Mouse (Mus musculus) forebrain, postnatal 0 days (tissue): ENCODE data around the gene Rabepk. TPM values are rescaled to one million over a fixed set of nuclear protein-coding genes. Genes with fewer than 3 reads are reported as not detected.
A peak's percentile ranks its signal among the peaks of the same experiment; 100 is the strongest.
"Not testable (repeated sequence)": the region's sequence is repeated elsewhere in the genome, so short reads cannot be mapped to it uniquely, and the experiment has no call there.

Source experiments
- ATAC-seq: fragments of 200-750 bp; cut with Nextera tagmentation; 2 replicates; pipeline ENCODE4 v1.8.0; 2017; ENCODE audit warnings: mild to moderate bottlenecking, moderate library complexity
- DNase-seq: peaks from one replicate; pipeline ENCODE4 v3.0.0-alpha.2; 2015
- H3K27ac ChIP-seq: fragments of 300-500 bp; sonication (generic); 2 replicates; pipeline ENCODE4 v1.5.1; 2014; ENCODE audit warnings: low read depth, mild to moderate bottlenecking, antibody characterized with exemption, low read length, moderate library complexity, mixed read lengths
- H3K27me3 ChIP-seq: fragments of 300-500 bp; sonication (generic); 2 replicates; pipeline ENCODE4 v1.6.1; 2014; ENCODE audit warnings: mild to moderate bottlenecking, low read length, mixed read lengths; ENCODE audit not compliant: insufficient read depth
- H3K36me3 ChIP-seq: fragments of 300-500 bp; sonication (generic); 2 replicates; pipeline ENCODE4 v1.6.1; 2014; ENCODE audit warnings: mild to moderate bottlenecking, moderate library complexity; ENCODE audit not compliant: insufficient read depth
- H3K4me1 ChIP-seq: fragments of 300-500 bp; sonication (generic); 2 replicates; pipeline ENCODE4 v1.6.1; 2014; ENCODE audit warnings: antibody characterized with exemption; ENCODE audit not compliant: insufficient read depth
- H3K4me2 ChIP-seq: fragments of 300-500 bp; sonication (generic); 2 replicates; pipeline ENCODE4 v1.6.1; 2014; ENCODE audit warnings: low read depth, mild to moderate bottlenecking, moderate library complexity
- H3K4me3 ChIP-seq: fragments of 300-500 bp; sonication (generic); 2 replicates; pipeline ENCODE4 v1.5.1; 2014; ENCODE audit warnings: low read depth, low read length, mixed read lengths
- H3K9ac ChIP-seq: fragments of 300-500 bp; sonication (generic); 2 replicates; pipeline ENCODE4 v1.6.1; 2014; ENCODE audit warnings: mild to moderate bottlenecking
- H3K9me3 ChIP-seq: fragments of 300-500 bp; sonication (generic); 2 replicates; pipeline ENCODE4 v1.6.1; 2016; ENCODE audit warnings: low read length
- CTCF ChIP-seq: sonication (generic); IDR thresholded peaks from 2 replicates; pipeline ENCODE4 v1.5.1; 2016; ENCODE audit warnings: antibody characterized with exemption, control low read depth, low read depth
- whole genome bisulfite sequencing: fragments of 180-500 bp; shearing (Covaris S2); extraction: QIAGEN DNeasy Blood & Tissue Kit; methylation state at CpG from one replicate; pipeline ENCODE4 v1.1.7; 2014; 5-methylcytosine and 5-hydroxymethylcytosine counted together
- polyA plus RNA-seq: library from polyadenylated mRNA; unstranded; fragments of >200 nt; fragmentation: Nextera tagmentation; extraction: Ambion mirVana; gene quantifications from 2 replicates; pipeline ENCODE4 v1.2.1, GENCODE M21; 2015
- total RNA-seq: library from RNA; depleted of rRNA; stranded (reverse); fragments of >200 nt; gene quantifications from 2 replicates; pipeline ENCODE4 v1.2.3, GENCODE M21; 2014

Rabepk gene
- total and polyA plus RNA-seq, 2 experiments from 2014 or later, result 15.6 to 26.1 TPM

- no peak for ATAC-seq
- H3K9me3 ChIP-seq, result no peaks in the 10 kb centered on the region
- peaks cover 30% of the 10 kb centered on the region; the same call in 1 of the 2 replicates for H3K36me3 ChIP-seq
- no peak overlapping the region for H3K4me2 ChIP-seq
- 96% methylated on average over 3 of the region's 3 CpGs for WGBS
- H3K4me3 ChIP-seq, result no peak overlapping the region
- H3K27me3 ChIP-seq, result no peaks in the 10 kb centered on the region
- no peaks in the 10 kb centered on the region for H3K4me1 ChIP-seq
- H3K9ac ChIP-seq, result no peak overlapping the region
- no peak overlapping the region for H3K27ac ChIP-seq
- no peak for DNase-seq
- TF ChIP-seq CTCF, result no peak
Measured at GRCm38 (mm10) chr2:34810775-34811174, 11.1 kb upstream of the Rabepk start.

- H3K36me3 ChIP-seq, result peaks cover 24% of the 10 kb centered on the region; the same call in 1 of the 2 replicates
- H3K9ac ChIP-seq, result no peak overlapping the region
- H3K27ac ChIP-seq, result no peak overlapping the region
- no peaks in the 10 kb centered on the region for H3K9me3 ChIP-seq
- no peak for TF ChIP-seq CTCF
- WGBS, result 91% methylated on average over 1 of the region's 1 CpGs
- no peak for ATAC-seq
- no peak for DNase-seq
- no peak overlapping the region for H3K4me2 ChIP-seq
- H3K4me3 ChIP-seq, result no peak overlapping the region
- no peaks in the 10 kb centered on the region for H3K27me3 ChIP-seq
- H3K4me1 ChIP-seq, result no peaks in the 10 kb centered on the region
Measured at GRCm38 (mm10) chr2:34809568-34809967, 9.9 kb upstream of the Rabepk start.

- H3K27me3 ChIP-seq, result no peaks in the 10 kb centered on the region
- H3K27ac ChIP-seq, result no peak overlapping the region
- no peak for DNase-seq
- whole genome bisulfite sequencing, result 84% methylated on average over 2 of the region's 2 CpGs
- peaks cover 9% of the 10 kb centered on the region; the same call in 1 of the 2 replicates for H3K4me1 ChIP-seq
- no peak for TF ChIP-seq CTCF
- no peak overlapping the region for H3K9ac ChIP-seq
- no peaks in the 10 kb centered on the region for H3K9me3 ChIP-seq
- no peak overlapping the region for H3K4me3 ChIP-seq
- peaks cover 24% of the 10 kb centered on the region; the same call in 1 of the 2 replicates for H3K36me3 ChIP-seq
- no peak for ATAC-seq
- H3K4me2 ChIP-seq, result no peak overlapping the region
Measured at GRCm38 (mm10) chr2:34808057-34808456, 8.3 kb upstream of the Rabepk start.

- Histone ChIP-seq H3K4me3 (no peak overlapping the region), H3K9ac (no peak overlapping the region), H3K4me2 (no peak overlapping the region), H3K9me3 (no peaks in the 10 kb centered on the region), H3K36me3 (0 out of 2 replicates have a peak, but pooled peaks cover 12% of the 10 kb centered on the region), H3K27me3 (no peaks in the 10 kb centered on the region), H3K4me1 (peaks cover 9% of the 10 kb centered on the region; the same call in 1 of the 2 replicates), H3K27ac (no peak overlapping the region)
- ATAC-seq (no peak), DNase-seq (no peak)
- 88% methylated on average over 10 of the region's 10 CpGs for WGBS
- no peak for TF ChIP-seq CTCF
Measured at GRCm38 (mm10) chr2:34805364-34805950, 5.7 kb upstream of the Rabepk start.

- ATAC-seq (no peak), DNase-seq (no peak)
- TF ChIP-seq CTCF, result no peak
- 66% methylated on average over 1 of the region's 1 CpGs for WGBS
- Histone ChIP-seq H3K9ac (no peak overlapping the region), H3K4me2 (no peak overlapping the region), H3K27me3 (no peaks in the 10 kb centered on the region), H3K27ac (no peak overlapping the region), H3K4me3 (no peak overlapping the region), H3K36me3 (0 out of 2 replicates have a peak, but pooled peaks cover 12% of the 10 kb centered on the region), H3K9me3 (no peaks in the 10 kb centered on the region), H3K4me1 (peaks cover 9% of the 10 kb centered on the region; the same call in 1 of the 2 replicates)
Measured at GRCm38 (mm10) chr2:34804815-34805214, 5.1 kb upstream of the Rabepk start.

GRCm38 (mm10) chr2:34804172-34804571, 4.5 kb upstream of the Rabepk start:
- Histone ChIP-seq H3K4me3 (no peak overlapping the region), H3K9ac (no peak overlapping the region), H3K36me3 (0 out of 2 replicates have a peak, but pooled peaks cover 12% of the 10 kb centered on the region), H3K4me2 (no peak overlapping the region), H3K27ac (no peak overlapping the region), H3K9me3 (no peaks in the 10 kb centered on the region), H3K27me3 (no peaks in the 10 kb centered on the region), H3K4me1 (peaks cover 10% of the 10 kb centered on the region; the same call in 1 of the 2 replicates)
- TF ChIP-seq CTCF, result no peak
- 95% methylated on average over 2 of the region's 2 CpGs for WGBS
- ATAC-seq (no peak), DNase-seq (no peak)

- Histone ChIP-seq H3K27ac (no peak overlapping the region), H3K27me3 (no peaks in the 10 kb centered on the region), H3K9ac (no peak overlapping the region), H3K4me2 (peak overlapping the region; percentile 24), H3K4me1 (peaks cover 13% of the 10 kb centered on the region; the same call in 1 of the 2 replicates), H3K4me3 (no peak overlapping the region), H3K9me3 (no peaks in the 10 kb centered on the region), H3K36me3 (0 out of 2 replicates have a peak, but pooled peaks cover 12% of the 10 kb centered on the region)
- no peak for DNase-seq
- ATAC-seq, result no peak
- 76% methylated on average over 3 of the region's 3 CpGs for WGBS
- no peak for TF ChIP-seq CTCF
Measured at GRCm38 (mm10) chr2:34803746-34804145, 4.0 kb upstream of the Rabepk start.

GRCm38 (mm10) chr2:34802565-34803245, 3.0 kb upstream of the Rabepk start:
- Histone ChIP-seq H3K36me3 (0 out of 2 replicates have a peak, but pooled peaks cover 12% of the 10 kb centered on the region), H3K4me2 (peak overlapping the region; percentile 61), H3K27ac (peak overlapping the region; percentile 90), H3K4me1 (peaks cover 13% of the 10 kb centered on the region; the same call in 1 of the 2 replicates), H3K4me3 (peak overlapping the region; percentile 59), H3K9ac (peak overlapping the region; percentile 84)
- ATAC-seq, result peak; percentile 44
- H3K9me3 ChIP-seq, H3K27me3 ChIP-seq: not testable (repeated sequence)
- WGBS, result under 1% methylated on average over 21 of the region's 32 CpGs
- peak; percentile 52 for DNase-seq
